Mouse (Mus musculus): Measurements from ENCODE around the gene Mrgprb3.

Mrgprb3 gene

GRCm38 (mm10) chr7:48643711-48644110 lies at the start of gene Mrgprb3:
Mrgprb3 (minus strand) TSS chr7:48643811.
- in situ Hi-C loops (cut with MboI; ENCODE audit: low sequenced_read_pairs): no loop called here
